Mouse (Mus musculus): ENCODE measurements around the gene Tfpt.

GRCm38 (mm10) chr7:3590550-3590949 lies 39.2 kb downstream of the Tfpt start:
- TF ChIP-seq GATA1 (IDR thresholded peaks at IDR 0.05; ENCODE audit: low read length) (no peak), TAL1 (IDR thresholded peaks at IDR 0.05; ENCODE audit: low read length) (no peak)
